ENCODE assay signal across 12 mouse cellular contexts in the genomic region with DNA sequence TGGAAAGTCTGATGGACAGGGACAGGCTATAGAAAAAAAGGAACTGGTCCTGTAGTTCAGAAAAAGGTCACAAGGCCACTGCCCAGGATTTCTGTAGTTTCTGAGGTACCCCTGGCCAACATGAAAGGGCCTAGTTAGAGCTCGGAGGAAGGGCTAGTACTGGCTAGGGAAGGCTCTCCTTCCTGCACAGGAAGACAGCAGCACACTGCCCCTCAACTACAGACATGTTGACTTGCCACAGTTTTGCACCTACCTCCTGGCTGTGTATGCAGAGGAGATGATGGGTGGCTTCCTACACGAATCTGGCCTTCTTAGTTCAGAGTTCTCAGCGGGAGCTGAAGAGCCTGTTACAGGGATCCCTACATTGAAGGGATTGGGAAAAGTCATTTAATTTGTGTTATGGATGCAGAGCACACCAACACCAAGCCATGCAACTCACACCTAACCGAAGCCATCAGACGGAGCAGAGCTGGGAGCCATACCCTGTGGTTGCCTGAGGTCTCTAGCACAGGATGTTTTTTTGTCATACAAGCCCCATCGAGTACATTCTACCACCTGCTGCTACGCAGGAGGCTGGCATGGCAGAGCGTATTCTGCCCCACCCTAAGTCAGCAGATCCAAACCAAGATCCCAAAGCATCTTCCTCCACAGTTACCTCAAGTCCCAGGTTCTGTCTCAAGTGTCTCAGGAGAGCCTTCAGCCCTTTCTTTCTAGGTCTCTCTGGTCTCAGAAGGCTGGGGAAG. TPM values are rescaled to one million over a fixed set of nuclear protein-coding genes. Genes with fewer than 3 reads are reported as not detected.
DNase-seq lines count a peak whose midpoint lies in the region; ATAC-seq and TF ChIP-seq lines count a peak whose summit lies in the region.
"Had no signal": no experiment of that assay in that cellular context is flagged by ENCODE, and none has a peak within 500 bp of the region (broad histone marks: within the 10 kb centered on the region; RNA-seq: fewer than 3 reads in every experiment).

No protein-coding gene starts in this region.

- H3K27me3 ChIP-seq in liver, postnatal 0 days (ENCODE audit: insufficient read depth, low read length): no peaks in the 10 kb centered on the region

- WGBS in liver, postnatal 0 days (ENCODE audit: insufficient replicate concordance): 46% methylated on average over 8 of the region's 8 CpGs

- peak overlapping the region; percentile 88 for H3K27ac ChIP-seq in liver, postnatal 0 days (ENCODE audit: low read depth)

- H3K4me3 ChIP-seq in liver, postnatal 0 days (ENCODE audit: low read depth, low read length): peak overlapping the region; percentile 44

- H3K36me3 ChIP-seq in liver, postnatal 0 days (replicated peaks; ENCODE audit: insufficient read depth, low read length): no peaks in the 10 kb centered on the region

- H3K4me2 ChIP-seq in liver, postnatal 0 days (ENCODE audit: low read depth, low read length): peak overlapping the region; percentile 61

- TF ChIP-seq EP300 in liver, postnatal 0 days (IDR thresholded peaks at IDR 0.05; ENCODE audit: low read depth): no peak

- peak overlapping the region; percentile 51 for H3K9ac ChIP-seq in liver, postnatal 0 days (replicated peaks)

- H3K4me1 ChIP-seq in liver, postnatal 0 days (ENCODE audit: insufficient read depth): peaks cover 16% of the 10 kb centered on the region

- peak; percentile 53 for ATAC-seq in CD4-positive, CD25-positive, alpha-beta regulatory T cell, adult 4 months
- ATAC-seq in activated CD4-positive, CD25-positive, alpha-beta regulatory T cell, adult 4 months: peak; percentile 47
- ATAC-seq in liver, postnatal 0 days: peak; percentile 49
- ATAC-seq: hindbrain, embryonic 16.5 days; midbrain, embryonic 16.5 days had no signal

- peak; percentile 19 for DNase-seq in liver, postnatal 0 days
- peak; percentile 66 to 69 for DNase-seq in spleen, postnatal 36 days (ENCODE audit: low spot score in 2 of 2)
- no peak for DNase-seq in kidney, adult 9 months
- DNase-seq in retina, embryonic 14.5 days (ENCODE audit: low spot score): no peak
- no peak for DNase-seq in natural killer cell, adult 2 months (ENCODE audit: low spot score in 2 of 2)
- DNase-seq: cerebellum, postnatal 25 days; kidney, postnatal 4 days; retina, postnatal 1 day had no signal

- H3K9me3 ChIP-seq in liver, postnatal 0 days (ENCODE audit: low read length): no peaks in the 10 kb centered on the region

- no peak for TF ChIP-seq CTCF in liver, postnatal 0 days (IDR thresholded peaks at IDR 0.05; ENCODE audit: low read depth)

RNA-seq across cellular contexts. Expression of a gene that starts 0.7 kb away (rescaled TPM):
- polyA plus RNA-seq in CD4-positive, CD25-positive, alpha-beta regulatory T cell, adult 4 months (2017; shearing (Covaris generic)): 100 to 1,000 TPM; 367 to 455 TPM
- polyA plus RNA-seq in activated CD4-positive, CD25-positive, alpha-beta regulatory T cell, adult 4 months (2017; shearing (Covaris generic)): 100 to 1,000 TPM; 269 to 282 TPM
- 8.3 and 9.1 TPM in 2 replicates for polyA plus RNA-seq in liver, postnatal 0 days (2015; fragmentation: Nextera tagmentation; extraction: Ambion mirVana)

RNA-seq across cellular contexts. Expression of a gene that starts 6.7 kb away (rescaled TPM):
- 10 to 100 TPM; 22.2 to 30.4 TPM for polyA plus RNA-seq in CD4-positive, CD25-positive, alpha-beta regulatory T cell, adult 4 months (2017; shearing (Covaris generic))
- polyA plus RNA-seq in activated CD4-positive, CD25-positive, alpha-beta regulatory T cell, adult 4 months (2017; shearing (Covaris generic)): 10 to 100 TPM; 17.1 to 18.9 TPM
- polyA plus RNA-seq in liver, postnatal 0 days (2015; fragmentation: Nextera tagmentation; extraction: Ambion mirVana): 1.3 and 1.5 TPM in 2 replicates

RNA-seq across cellular contexts. Expression of a gene that starts 33.0 kb away (rescaled TPM):
- polyA plus RNA-seq in CD4-positive, CD25-positive, alpha-beta regulatory T cell, adult 4 months (2017; shearing (Covaris generic)): 10 to 100 TPM; 15.7 to 16.1 TPM
- polyA plus RNA-seq in activated CD4-positive, CD25-positive, alpha-beta regulatory T cell, adult 4 months (2017; shearing (Covaris generic)): 10 to 100 TPM in 1 of 2 experiments, 1 to 10 TPM in 1; 9.8 to 16.4 TPM
- polyA plus RNA-seq in liver, postnatal 0 days (2015; fragmentation: Nextera tagmentation; extraction: Ambion mirVana): 4.8 and 6.2 TPM in 2 replicates

RNA-seq across cellular contexts. Expression of a gene that starts 47.9 kb away (rescaled TPM):
- 1 to 10 TPM; 7.3 to 9.3 TPM for polyA plus RNA-seq in CD4-positive, CD25-positive, alpha-beta regulatory T cell, adult 4 months (2017; shearing (Covaris generic))
- 1 to 10 TPM; 3.5 to 5.9 TPM for polyA plus RNA-seq in activated CD4-positive, CD25-positive, alpha-beta regulatory T cell, adult 4 months (2017; shearing (Covaris generic))
- polyA plus RNA-seq in liver, postnatal 0 days (2015; fragmentation: Nextera tagmentation; extraction: Ambion mirVana): 6.5 and 9.7 TPM in 2 replicates

Comparison
In these comparisons a context has a peak if more than half of its experiments do, and no peak if none do; other contexts are left out.
1. DNase-seq: peak in liver, postnatal 0 days (single experiment) and spleen, postnatal 36 days (2 of 2); none in kidney, adult 9 months (single experiment), retina, embryonic 14.5 days (single experiment) and natural killer cell, adult 2 months (0 of 2).
2. RNA of a gene that starts 0.7 kb away (polyA plus RNA-seq): 367 to 455 TPM in CD4-positive, CD25-positive, alpha-beta regulatory T cell, adult 4 months and 269 to 282 TPM in activated CD4-positive, CD25-positive, alpha-beta regulatory T cell, adult 4 months; 8.3 to 9.1 TPM in liver, postnatal 0 days; every median in the first group is over 10 times any median in the second.
3. Peak in every context shown above with its lines, with median percentiles within 50 percentile points of each other: ATAC-seq.